Comparison of ENCODE assay signal across 14 mouse cellular contexts in genomic region chr4:86992470-86992869, GRCm38 (mm10).
A peak's percentile ranks its signal among the peaks of the same experiment; 100 is the strongest.
DNase-seq lines count a peak whose midpoint lies in the region; TF ChIP-seq lines count a peak whose summit lies in the region.
"Had no signal": no experiment of that assay in that cellular context is flagged by ENCODE, and none has a peak within 500 bp of the region (broad histone marks: within the 10 kb centered on the region; RNA-seq: fewer than 3 reads in every experiment).

No protein-coding gene starts in this region.

- H3K27me3 ChIP-seq in cerebellum, adult 2 months (ENCODE audit: control insufficient read depth, insufficient read depth, low read length), result no peaks in the 10 kb centered on the region

- no peak for TF ChIP-seq POLR2A in cerebellum, adult 2 months (IDR thresholded peaks at IDR 0.05; ENCODE audit: borderline replicate concordance, insufficient read depth, low read length)
- no peak for TF ChIP-seq POLR2A in bone marrow, adult 2 months (IDR thresholded peaks at IDR 0.05; ENCODE audit: borderline replicate concordance, control insufficient read depth, low read depth, low read length)

- H3K27ac ChIP-seq in cerebellum, adult 2 months (ENCODE audit: insufficient read depth, low read length), result no peak overlapping the region
- no peak overlapping the region for H3K27ac ChIP-seq in left cerebral cortex, adult 2 months
- no peak overlapping the region for H3K27ac ChIP-seq in bone marrow, adult 2 months (ENCODE audit: control insufficient read depth, insufficient read depth, low read depth, low read length, poor library complexity)
- H3K27ac ChIP-seq: midbrain, embryonic 10.5 days had no signal

- no peaks in the 10 kb centered on the region; the same call in 1 of the 2 replicates for H3K4me1 ChIP-seq in cerebellum, adult 2 months (ENCODE audit: control insufficient read depth, insufficient read depth, low read length)
- H3K4me1 ChIP-seq in bone marrow, adult 2 months (ENCODE audit: control insufficient read depth, insufficient read depth, low read length), result no peaks in the 10 kb centered on the region

- 78% methylated on average over 3 of the region's 3 CpGs for WGBS in cerebellum, adult 2 months
- 57% methylated on average over 3 of the region's 3 CpGs for WGBS in bone marrow, adult 2 months

- no peak for DNase-seq in cerebellum, adult 2 months
- no peak for DNase-seq in cerebellum, adult 8-10 months
- DNase-seq in left cerebral cortex, adult 2 months (ENCODE audit: extremely low spot score in 1 of 2, low spot score in 2 of 2), result no peak
- no peak for DNase-seq in left cerebral cortex, adult 18-20 months (ENCODE audit: low spot score in 2 of 2)
- peak; percentile 57 for DNase-seq in A20 (ENCODE audit: low read depth, low spot score)
- DNase-seq in spleen, postnatal 4 days (ENCODE audit: low spot score in 2 of 2), result no peak
- no peak for DNase-seq in gastrocnemius, postnatal 14 days
- DNase-seq: adrenal gland, postnatal 25 days; cerebellum, adult 18-20 months; heart, postnatal 10 days; lung, adult 18-20 months had no signal

- no peak overlapping the region for H3K4me3 ChIP-seq in cerebellum, adult 2 months (replicated peaks; ENCODE audit: insufficient read depth, low read depth, low read length)
- no peak overlapping the region for H3K4me3 ChIP-seq in left cerebral cortex, adult 2 months
- H3K4me3 ChIP-seq in bone marrow, adult 2 months (replicated peaks; ENCODE audit: control insufficient read depth, low read depth, low read length), result no peak overlapping the region
- H3K4me3 ChIP-seq: erythroblast, embryonic 14.5 days; midbrain, embryonic 10.5 days had no signal

- intact Hi-C loops in left cerebral cortex, adult 2 months (cut with DNase I), result no loop called here
- intact Hi-C loops in gastrocnemius, postnatal 14 days (cut with DNase I; ENCODE audit: low total_unique reads), result no loop called here

- 0 out of 2 replicates have a peak, but pooled peaks have one; percentile 14 for TF ChIP-seq CTCF in cerebellum, adult 2 months (IDR thresholded peaks at IDR 0.05; ENCODE audit: borderline replicate concordance, insufficient read depth, low read depth, low read length)
- peak; percentile 34 for TF ChIP-seq CTCF in left cerebral cortex, adult 2 months (IDR thresholded peaks at IDR 0.05)
- TF ChIP-seq CTCF in bone marrow, adult 2 months (IDR thresholded peaks at IDR 0.05; ENCODE audit: control insufficient read depth, insufficient read depth, low read length), result 0 out of 2 replicates have a peak, but pooled peaks have one; percentile 17
